Mouse (Mus musculus) CH12.LX (cell line): ENCODE data around the gene Thoc2. TPM values are rescaled to one million over a fixed set of nuclear protein-coding genes. Genes with fewer than 3 reads are reported as not detected.

ENCODE experiments used
- DNase-seq: peaks from one replicate; pipeline ENCODE4 v3.0.0-alpha.2; 2013; ENCODE audit errors: extremely low read depth
- H3K27ac ChIP-seq: 2 replicates; pipeline ENCODE4 v1.5.1; 2012; ENCODE audit warnings: low read depth, mild to moderate bottlenecking, control low read depth, moderate library complexity; ENCODE audit not compliant: insufficient read depth
- H3K27me3 ChIP-seq: replicated peaks from 2 replicates; pipeline ENCODE3; 2012; ENCODE audit warnings: inconsistent platforms
- H3K36me3 ChIP-seq, 2 experiments: replicated peaks in 1 of 2; 2 replicates each; pipeline versions ENCODE3 to v1.6.1; 2012; ENCODE audit warnings: inconsistent platforms in 1 of 2, low read length in 1 of 2, mild to moderate bottlenecking in 1 of 2, mixed read lengths in 1 of 2, moderate library complexity in 1 of 2; ENCODE audit not compliant: control insufficient read depth in 1 of 2, insufficient read depth in 1 of 2
- H3K4me1 ChIP-seq, 2 experiments: 2 replicates each; pipeline ENCODE4 v1.6.1; 2012; ENCODE audit warnings: inconsistent platforms in 1 of 2, moderate library complexity in 1 of 2; ENCODE audit not compliant: insufficient read depth in 2 of 2, control insufficient read depth in 1 of 2
- H3K4me2 ChIP-seq: 2 replicates; pipeline ENCODE4 v1.6.1; 2012; ENCODE audit warnings: low read depth, mild to moderate bottlenecking, control low read depth; ENCODE audit not compliant: poor library complexity, insufficient read depth, severe bottlenecking
- H3K4me3 ChIP-seq, 3 experiments: fragments of 150-350 bp in 1 of 3; sonication (generic) in 1 of 3; replicated peaks in 1 of 3; 2 replicates each; pipeline versions ENCODE3 to v1.5.1; 2011 to 2012; ENCODE audit warnings: low read depth in 2 of 3, low read length in 2 of 3, mild to moderate bottlenecking in 2 of 3, moderate library complexity in 2 of 3, control low read depth in 1 of 3, improper control_type of control experiment in 1 of 3, inconsistent platforms in 1 of 3, mixed read lengths in 1 of 3; ENCODE audit not compliant: poor library complexity in 1 of 3
- H3K79me2 ChIP-seq: replicated peaks from 2 replicates; pipeline ENCODE4 v1.6.1; 2012; ENCODE audit warnings: mild to moderate bottlenecking, moderate library complexity; ENCODE audit not compliant: control insufficient read depth, poor library complexity, insufficient read depth, severe bottlenecking; ENCODE audit errors: extremely low read depth
- H3K9ac ChIP-seq: 2 replicates; pipeline ENCODE4 v1.6.1; 2012; ENCODE audit warnings: low read depth, mild to moderate bottlenecking, control low read depth, moderate library complexity; ENCODE audit not compliant: insufficient read depth
- H3K9me3 ChIP-seq: replicated peaks from 2 replicates; pipeline ENCODE3; 2012; ENCODE audit warnings: low read length, inconsistent platforms, mixed read lengths
- CHD2 ChIP-seq: IDR thresholded peaks from 2 replicates; pipeline ENCODE4 v1.6.1; 2011; ENCODE audit warnings: low read length, improper control_type of control experiment
- CTCF ChIP-seq, 2 experiments: IDR thresholded peaks in 1 of 2; conservative IDR thresholded peaks in 1 of 2; 2 replicates each; pipeline ENCODE4 v1.5.1; 2011 to 2012; ENCODE audit warnings: low read depth in 2 of 2, low read length in 2 of 2, improper control_type of control experiment in 1 of 2, inconsistent platforms in 1 of 2, mild to moderate bottlenecking in 1 of 2, moderate library complexity in 1 of 2
- E2F4 ChIP-seq: IDR thresholded peaks from 2 replicates; pipeline ENCODE4 v1.6.1; 2011; ENCODE audit warnings: low read depth, low read length, improper control_type of control experiment; ENCODE audit not compliant: insufficient replicate concordance
- GABPA ChIP-seq: IDR thresholded peaks from 2 replicates; pipeline ENCODE4 v1.6.1; 2012; ENCODE audit warnings: low read depth, low read length, improper control_type of control experiment, inconsistent platforms; ENCODE audit not compliant: insufficient replicate concordance
- IRF4 ChIP-seq: IDR thresholded peaks from 2 replicates; pipeline ENCODE4 v1.6.1; 2014; ENCODE audit warnings: low read depth, mild to moderate bottlenecking, inconsistent platforms, low read length, improper control_type of control experiment
- MAFK ChIP-seq: IDR thresholded peaks from 2 replicates; pipeline ENCODE4 v1.6.1; 2011; ENCODE audit warnings: low read length, improper control_type of control experiment; ENCODE audit not compliant: insufficient replicate concordance
- MAX ChIP-seq: IDR thresholded peaks from 2 replicates; pipeline ENCODE4 v1.6.1; 2011; ENCODE audit warnings: low read length, improper control_type of control experiment
- MXI1 ChIP-seq: IDR thresholded peaks from 2 replicates; pipeline ENCODE4 v1.6.1; 2011; ENCODE audit warnings: mild to moderate bottlenecking, low read depth, low read length, improper control_type of control experiment
- MYC ChIP-seq: IDR thresholded peaks from 2 replicates; pipeline ENCODE4 v1.6.1; 2011; ENCODE audit warnings: low read depth, mild to moderate bottlenecking, improper control_type of control experiment, low read length
- NELFE ChIP-seq: IDR thresholded peaks from 2 replicates; pipeline ENCODE4 v1.6.1; 2011; ENCODE audit warnings: low read depth, low read length, improper control_type of control experiment
- NRF1 ChIP-seq: IDR thresholded peaks from 2 replicates; pipeline ENCODE4 v1.6.1; 2014; ENCODE audit warnings: low read depth, mild to moderate bottlenecking, inconsistent platforms, low read length, improper control_type of control experiment, moderate library complexity
- PAX5 ChIP-seq: IDR thresholded peaks from 2 replicates; pipeline ENCODE4 v1.6.1; 2012; ENCODE audit warnings: low read length, inconsistent platforms, mixed read lengths
- POLR2A ChIP-seq: IDR thresholded peaks from 2 replicates; pipeline ENCODE4 v1.6.1; 2011; ENCODE audit warnings: low read depth, mild to moderate bottlenecking, improper control_type of control experiment, low read length
- POLR2AphosphoS2 ChIP-seq: IDR thresholded peaks from 2 replicates; pipeline ENCODE4 v1.6.1; 2011; ENCODE audit warnings: low read depth, low read length, improper control_type of control experiment
- RAD21 ChIP-seq: IDR thresholded peaks from 2 replicates; pipeline ENCODE4 v1.6.1; 2011; ENCODE audit warnings: low read depth, mild to moderate bottlenecking, low read length, improper control_type of control experiment, moderate library complexity
- RCOR1 ChIP-seq: conservative IDR thresholded peaks from 2 replicates; pipeline ENCODE4 v1.6.1; 2012; ENCODE audit warnings: low read depth, mild to moderate bottlenecking, inconsistent platforms, low read length, improper control_type of control experiment
- SMC3 ChIP-seq: IDR thresholded peaks from 2 replicates; pipeline ENCODE4 v1.6.1; 2011; ENCODE audit warnings: low read depth, low read length, improper control_type of control experiment
- TBP ChIP-seq: conservative IDR thresholded peaks from 2 replicates; pipeline ENCODE4 v1.6.1; 2011; ENCODE audit warnings: low read depth, low read length, improper control_type of control experiment
- TCF12 ChIP-seq: IDR thresholded peaks from 2 replicates; pipeline ENCODE4 v1.6.1; 2014; ENCODE audit warnings: low read depth, mild to moderate bottlenecking, inconsistent platforms, low read length, improper control_type of control experiment
- USF1 ChIP-seq: IDR thresholded peaks from 2 replicates; pipeline ENCODE4 v1.6.1; 2014; ENCODE audit warnings: low read depth, mild to moderate bottlenecking, inconsistent platforms, low read length, improper control_type of control experiment
- USF2 ChIP-seq: conservative IDR thresholded peaks from 2 replicates; pipeline ENCODE4 v1.6.1; 2011; ENCODE audit warnings: low read depth, low read length, improper control_type of control experiment
- dilution Hi-C: fragments of 300-500 bp; cut with MboI; formaldehyde crosslinking; loops from 2 replicates; pipeline ENCODE4 v1.14.3; 2020; ENCODE audit warnings: low sequenced_read_pairs; ENCODE audit not compliant: extremely low pct_unique_long_range_greater_than_20kb, extremely low pct_ligation_motif_present
- in situ Hi-C: fragments of 300-500 bp; cut with MboI; formaldehyde crosslinking; loops from 3 replicates; pipeline ENCODE4 v1.14.3; 2019; ENCODE audit warnings: low sequenced_read_pairs, low pct_ligation_motif_present, low pct_unique_long_range_greater_than_20kb, mixed read lengths
- polyA plus RNA-seq: library from polyadenylated mRNA; unstranded; fragments of >175 nt; gene quantifications from 2 replicates; pipeline ENCODE4 v1.2.1, GENCODE M21; 2012; ENCODE audit warnings: low read depth; ENCODE audit not compliant: insufficient read length
- total RNA-seq, 2 experiments: library from RNA; depleted of rRNA; stranded (reverse); fragments of 300-350 nt in 1 of 2; fragments of >200 nt in 1 of 2; gene quantifications; 2 replicates each; pipeline ENCODE4 v1.2.3; 2012 to 2014

Gene Thoc2
- total and polyA plus RNA-seq, 3 experiments, result 23.0 to 77.1 (median 48.9) TPM

- Histone ChIP-seq H3K79me2 (no peaks in the 10 kb centered on the region), H3K4me2 (no peak overlapping the region), H3K36me3 (peaks cover 0 to 5% of the 10 kb centered on the region in 2 experiments), H3K9me3 (no peaks in the 10 kb centered on the region), H3K4me3 (no peak overlapping the region), H3K27me3 (no peaks in the 10 kb centered on the region), H3K4me1 (no peaks in the 10 kb centered on the region)
- in situ Hi-C loops, result no loop called here
- TF ChIP-seq NELFE, result no peak
- no peak for TF ChIP-seq SMC3
- TF ChIP-seq MYC, result no peak
- no peak for TF ChIP-seq PAX5
- no peak for TF ChIP-seq E2F4
- TF ChIP-seq RAD21, result no peak
- TF ChIP-seq CTCF (conservative IDR thresholded peaks at IDR 0.05 in 1 of 2, IDR thresholded peaks at IDR 0.05 in 1 of 2; ENCODE audit: low read depth in 2 of 2, low read length in 2 of 2), result no peak
- TF ChIP-seq IRF4, result no peak
- TF ChIP-seq MAFK, result no peak
- TF ChIP-seq TCF12, result no peak
- TF ChIP-seq RCOR1, result no peak
- TF ChIP-seq CHD2, result no peak
- TF ChIP-seq NRF1, result no peak
- no peak for TF ChIP-seq USF1
- TF ChIP-seq TBP, result no peak
- no peak for TF ChIP-seq MAX
- no peak for TF ChIP-seq POLR2A
- TF ChIP-seq POLR2AphosphoS2, result no peak
- TF ChIP-seq GABPA, result no peak
- TF ChIP-seq, all 38 proteins: peak for 0
- H3K27ac ChIP-seq, result no peak overlapping the region
- H3K9ac ChIP-seq, result no peak overlapping the region
- DNase-seq, result no peak
- dilution Hi-C loops, result no loop called here
Measured at GRCm38 (mm10) chrX:41884759-41885505, 35.5 kb downstream of the Thoc2 start.

GRCm38 (mm10) chrX:41876581-41876980 lies 43.9 kb downstream of the Thoc2 start:
- Histone ChIP-seq H3K4me2 (no peak overlapping the region), H3K4me3 (no peak overlapping the region), H3K27ac (no peak overlapping the region), H3K9ac (no peak overlapping the region), H3K36me3 (peaks cover 3 to 10% of the 10 kb centered on the region in 2 experiments), H3K79me2 (no peaks in the 10 kb centered on the region), H3K4me1 (no peaks in the 10 kb centered on the region), H3K9me3 (no peaks in the 10 kb centered on the region), H3K27me3 (no peaks in the 10 kb centered on the region)
- dilution Hi-C loops, result no loop called here
- no peak for TF ChIP-seq MAX
- no peak for TF ChIP-seq MXI1
- no peak for TF ChIP-seq USF2
- no peak for TF ChIP-seq POLR2A
- in situ Hi-C loops, result no loop called here
- DNase-seq, result no peak
